Mouse (Mus musculus): ENCODE measurements around the gene Tmem214.

DNA sequence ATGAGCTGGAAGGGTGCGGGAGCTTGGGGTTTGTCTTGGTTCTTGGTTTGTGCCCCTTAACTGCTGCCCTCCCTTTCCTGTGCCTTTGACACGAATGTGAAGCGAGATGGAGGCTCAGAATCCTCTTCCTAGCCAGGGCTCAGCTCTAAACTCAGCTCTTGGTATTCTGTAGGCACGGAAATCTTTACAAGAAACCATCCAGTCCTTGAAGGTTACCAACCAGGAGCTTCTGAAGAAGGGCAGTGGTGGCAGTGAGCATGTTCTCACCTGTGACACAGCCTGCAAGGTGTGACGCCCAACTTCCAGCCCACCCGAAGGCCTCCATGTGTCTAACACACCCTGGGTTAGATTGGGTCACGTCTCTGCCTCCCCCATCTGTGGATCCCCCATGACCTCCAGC, 6.6 kb downstream of the Tmem214 start:
- no peak for TF ChIP-seq CTCF (IDR thresholded peaks at IDR 0.05; ENCODE audit: borderline replicate concordance, insufficient read depth, low read depth, low read length)
- TF ChIP-seq POLR2A (IDR thresholded peaks at IDR 0.05; ENCODE audit: borderline replicate concordance, insufficient read depth, low read length), result no peak

All from cerebellum, adult 2 months (tissue).